Mouse (Mus musculus) ES-CJ7 (cell line): Measurements from ENCODE around the gene Rffl.

ENCODE experiments used
- DNase-seq: peaks from one replicate; pipeline ENCODE4 v3.0.0; 2011; ENCODE audit warnings: low read depth, low spot score

Rffl gene

DNA sequence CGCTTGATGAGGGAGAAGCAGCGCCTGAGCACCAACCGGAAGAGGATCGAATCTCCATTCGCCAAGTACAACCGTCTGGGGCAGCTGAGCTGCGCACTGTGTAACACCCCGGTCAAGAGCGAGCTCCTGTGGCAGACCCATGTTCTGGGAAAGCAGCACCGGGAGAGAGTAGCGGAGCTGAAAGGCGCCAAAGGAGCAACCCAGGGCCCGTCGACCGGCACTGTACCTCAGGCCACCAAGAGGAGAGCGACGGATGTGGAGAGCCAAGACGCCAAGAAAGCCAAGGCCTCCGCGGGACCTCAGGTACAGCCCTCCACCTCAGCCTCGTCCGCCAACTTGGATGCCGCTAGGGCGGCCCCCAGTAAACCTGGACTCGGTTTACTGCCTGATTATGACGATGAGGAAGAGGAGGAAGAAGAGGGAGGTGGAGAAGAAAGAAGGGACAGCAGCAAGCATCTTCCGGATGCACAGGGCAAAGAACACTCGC is 106.5 kb downstream of the Rffl start:
- DNase-seq, result no peak

GRCm38 (mm10) chr11:82763742-82764437 is 107.1 kb downstream of the Rffl start, which contains the start of the genes Cct6b and Zfp830:
Gene Cct6b (minus strand): TSS chr11:82764321.
Gene Zfp830 (plus strand): TSS chr11:82764345.
- DNase-seq, result peak; percentile 95

- DNase-seq, result no peak
Measured at GRCm38 (mm10) chr11:82763261-82763660, 107.7 kb downstream of the Rffl start.

DNA sequence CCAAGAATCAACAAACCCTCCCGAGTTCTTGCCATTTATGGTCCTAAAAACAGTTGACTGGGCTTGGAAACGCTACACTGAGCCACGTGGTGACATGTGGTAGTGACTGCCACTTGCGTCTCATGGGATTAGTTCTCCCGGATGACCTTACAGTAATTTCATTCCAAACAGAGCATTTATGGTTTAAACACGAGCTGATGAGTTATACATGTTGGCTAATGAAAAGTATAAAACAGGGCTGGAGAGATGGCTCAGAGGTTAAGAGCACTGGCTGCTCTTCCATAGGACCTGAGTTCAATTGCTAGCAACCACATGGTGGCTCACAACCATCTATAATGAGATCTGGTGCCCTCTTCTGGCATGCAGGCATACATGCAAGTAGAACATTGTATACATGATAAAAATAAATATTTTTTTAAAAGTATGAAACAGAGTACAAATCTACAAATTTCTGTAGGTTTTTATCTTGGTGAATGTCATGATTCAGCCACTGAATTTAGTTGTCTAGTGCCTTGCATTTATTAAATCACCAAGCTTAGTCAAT is 108.7 kb downstream of the Rffl start:
- peak; percentile 63 for DNase-seq

- DNase-seq, result no peak
Measured at GRCm38 (mm10) chr11:82755919-82756318, 115.1 kb downstream of the Rffl start.
